Mouse (Mus musculus) embryonic fibroblast, embryonic 13.5 days (primary cell): Measurements from ENCODE around the gene Iqsec3.

Source experiments
- CTCF ChIP-seq: IDR thresholded peaks from 2 replicates; pipeline ENCODE4 v1.5.1; 2011; ENCODE audit warnings: mild to moderate bottlenecking, control low read depth, low read length, moderate library complexity, borderline replicate concordance; ENCODE audit not compliant: insufficient read depth
- POLR2A ChIP-seq: IDR thresholded peaks from 2 replicates; pipeline ENCODE4 v1.6.1; 2011; ENCODE audit warnings: low read depth, mild to moderate bottlenecking, control low read depth, low read length, moderate library complexity

GRCm38 (mm10) chr6:121451703-121452102, 21.8 kb downstream of the Iqsec3 start:
- TF ChIP-seq CTCF (no peak), POLR2A (no peak)
